Mouse (Mus musculus) adrenal gland, postnatal 25 days (tissue): Measurements from ENCODE around the gene Lrrc1. TPM values are rescaled to one million over a fixed set of nuclear protein-coding genes. Genes with fewer than 3 reads are reported as not detected.

Source experiments
- DNase-seq: peaks from one replicate; pipeline ENCODE4 v3.0.0; 2021; ENCODE audit warnings: mixed read lengths
- total RNA-seq: library from RNA; stranded (reverse); gene quantifications from 2 replicates; pipeline ENCODE4 v1.2.3, GENCODE M21; 2021

The Lrrc1 gene
- total RNA-seq, 1 experiment from 2014 or later, result 15.4 TPM

- no peak for DNase-seq
These were observed 80.8 kb downstream of the Lrrc1 start for GRCm38 (mm10) chr9:77463861-77464260.

GRCm38 (mm10) chr9:77463195-77463594 lies 81.5 kb downstream of the Lrrc1 start:
- no peak for DNase-seq

GRCm38 (mm10) chr9:77461371-77461915 lies 83.2 kb downstream of the Lrrc1 start:
- no peak for DNase-seq

GRCm38 (mm10) chr9:77460408-77460807 lies 84.3 kb downstream of the Lrrc1 start:
- no peak for DNase-seq

- DNase-seq, result no peak
These were observed 85.3 kb downstream of the Lrrc1 start for GRCm38 (mm10) chr9:77459365-77459764.

- DNase-seq, result no peak
These were observed 88.4 kb downstream of the Lrrc1 start for GRCm38 (mm10) chr9:77456169-77456826.

- no peak for DNase-seq
These were observed 89.1 kb downstream of the Lrrc1 start for GRCm38 (mm10) chr9:77455439-77456168.

- no peak for DNase-seq
These were observed 92.4 kb downstream of the Lrrc1 start for GRCm38 (mm10) chr9:77452046-77452807.

GRCm38 (mm10) chr9:77450447-77450846 lies 94.2 kb downstream of the Lrrc1 start:
- DNase-seq, result no peak

- no peak for DNase-seq
These were observed 99.8 kb downstream of the Lrrc1 start for GRCm38 (mm10) chr9:77444876-77445275.

GRCm38 (mm10) chr9:77439371-77439770 lies 105.3 kb downstream of the Lrrc1 start:
- DNase-seq, result no peak

- DNase-seq, result no peak
These were observed 105.8 kb downstream of the Lrrc1 start for GRCm38 (mm10) chr9:77438836-77439271.

- no peak for DNase-seq
These were observed 107.5 kb downstream of the Lrrc1 start for GRCm38 (mm10) chr9:77437131-77437530.

GRCm38 (mm10) chr9:77434965-77435364 lies 109.7 kb downstream of the Lrrc1 start:
- DNase-seq, result no peak

- DNase-seq, result no peak
These were observed 111.2 kb downstream of the Lrrc1 start for GRCm38 (mm10) chr9:77433476-77433875.

GRCm38 (mm10) chr9:77432030-77432429 lies 112.6 kb downstream of the Lrrc1 start:
- DNase-seq, result no peak

- no peak for DNase-seq
These were observed 114.1 kb downstream of the Lrrc1 start for GRCm38 (mm10) chr9:77430413-77431087.

GRCm38 (mm10) chr9:77429230-77430015 lies 115.2 kb downstream of the Lrrc1 start:
- no peak for DNase-seq

- DNase-seq, result no peak
These were observed 115.9 kb downstream of the Lrrc1 start for GRCm38 (mm10) chr9:77428748-77429140.

- no peak for DNase-seq
These were observed 116.4 kb downstream of the Lrrc1 start for GRCm38 (mm10) chr9:77428115-77428747.
